Mouse (Mus musculus) layer of hippocampus, adult 18-20 months (tissue): Measurements from ENCODE around the gene Syap1. TPM values are rescaled to one million over a fixed set of nuclear protein-coding genes. Genes with fewer than 3 reads are reported as not detected.
"Not testable (repeated sequence)": the region's sequence is repeated elsewhere in the genome, so short reads cannot be mapped to it uniquely, and the experiment has no call there.

Experiments
- DNase-seq, 2 experiments: peaks; one replicate each; pipeline ENCODE4 v3.0.0; 2022; ENCODE audit warnings: low spot score in 2 of 2
- microRNA-seq, 2 experiments: library from miRNA; unstranded; fragments of <30 nt; microRNA quantifications; one replicate each; pipeline ENCODE4 v1.2.0; 2021
- total RNA-seq, 2 experiments: library from RNA; stranded (reverse); gene quantifications; 2 replicates each; pipeline ENCODE4 v1.2.3; 2021

Syap1 gene
- total RNA-seq, 2 experiments from 2014 or later = 29.3 to 32.7 TPM

DNA sequence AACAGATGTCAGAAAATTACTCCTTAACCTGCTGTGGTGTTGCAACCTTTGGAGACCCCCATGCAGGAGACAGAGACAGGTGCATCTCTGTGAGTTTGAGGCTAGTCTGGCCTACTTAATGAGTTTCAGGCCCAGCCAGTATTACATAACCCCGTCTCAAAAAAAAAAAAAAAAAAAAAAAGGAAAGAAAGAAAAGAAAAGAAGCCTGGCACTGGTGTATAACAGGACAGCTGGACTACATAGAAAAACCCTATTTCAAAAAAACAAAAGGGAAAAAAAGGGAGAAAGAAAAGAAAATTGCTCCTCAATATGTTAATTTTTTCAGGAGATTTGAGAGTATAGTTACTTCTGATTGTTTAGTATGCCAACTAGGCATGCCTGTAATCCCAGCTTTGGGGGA, 57.2 kb downstream of the Syap1 start:
- DNase-seq = no peak

DNA sequence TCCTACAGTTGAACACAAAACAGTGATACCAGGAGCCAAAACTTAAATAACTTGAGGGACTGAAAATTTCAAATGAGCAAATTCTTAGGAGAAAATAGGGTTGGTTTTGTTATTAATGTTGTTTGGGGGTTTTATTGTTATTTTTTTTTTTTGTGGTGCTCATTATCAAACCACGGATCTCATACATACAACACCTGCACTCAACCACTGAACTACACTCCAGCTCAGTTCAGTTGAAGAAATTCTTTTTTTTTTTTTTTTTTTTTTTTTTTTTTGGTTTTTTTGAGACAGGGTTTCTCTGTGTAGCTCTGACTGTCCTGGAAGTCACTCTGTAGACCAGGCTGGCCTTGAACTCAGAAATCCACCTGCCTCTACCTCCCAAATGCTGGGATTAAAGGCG, 57.9 kb downstream of the Syap1 start:
- DNase-seq = not testable (repeated sequence)

DNA sequence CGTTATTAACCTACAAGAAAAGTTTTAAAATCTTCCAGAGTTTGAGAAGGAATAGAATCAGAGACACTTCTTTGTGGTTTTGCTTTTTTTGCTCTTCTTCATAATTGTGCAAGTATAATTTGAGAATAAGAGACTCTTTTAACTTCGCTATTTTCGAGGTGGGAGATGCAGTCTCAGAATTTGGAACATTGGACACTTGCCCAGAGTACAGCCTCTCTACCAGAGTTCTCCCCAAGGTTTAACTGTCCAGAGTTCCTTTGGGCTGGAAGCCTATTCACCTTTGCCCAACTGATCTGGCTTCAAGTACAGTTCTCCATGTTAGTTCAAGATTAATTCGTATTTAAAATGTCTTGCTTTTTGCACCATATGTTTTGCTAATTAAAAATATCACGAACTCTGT, 58.5 kb downstream of the Syap1 start:
- no peak for DNase-seq

DNA sequence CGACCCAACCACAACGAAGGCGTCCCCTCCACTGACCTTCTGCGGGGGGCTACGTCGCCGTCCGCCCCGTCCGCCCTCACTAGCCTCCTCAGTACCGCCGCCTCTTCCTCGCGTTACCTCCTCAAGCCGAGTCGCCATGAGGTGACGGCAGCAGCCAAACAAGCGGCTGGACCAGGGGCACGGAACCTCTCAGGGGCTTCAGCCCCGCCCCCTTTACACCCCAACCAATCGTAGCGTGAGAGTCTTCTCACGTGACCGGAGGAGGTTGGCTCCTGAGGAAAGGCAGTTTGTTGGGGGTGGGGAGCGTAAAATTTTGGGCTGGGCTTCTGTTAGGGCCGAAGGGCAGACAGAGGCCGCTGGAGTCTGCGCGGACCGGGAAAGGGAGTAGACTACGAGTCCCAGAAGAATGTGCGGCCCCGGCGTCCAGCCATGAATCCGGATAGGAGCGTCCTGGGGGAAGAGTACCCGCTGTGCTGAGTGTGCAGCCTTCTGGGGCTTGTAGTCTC, 59.0 kb downstream of the Syap1 start, which contains the start of gene Txlng:
Gene Txlng (minus strand): TSS at position 252 of the 506 bp plus-strand sequence.
- peak; percentile 95 to 97 for DNase-seq

DNA sequence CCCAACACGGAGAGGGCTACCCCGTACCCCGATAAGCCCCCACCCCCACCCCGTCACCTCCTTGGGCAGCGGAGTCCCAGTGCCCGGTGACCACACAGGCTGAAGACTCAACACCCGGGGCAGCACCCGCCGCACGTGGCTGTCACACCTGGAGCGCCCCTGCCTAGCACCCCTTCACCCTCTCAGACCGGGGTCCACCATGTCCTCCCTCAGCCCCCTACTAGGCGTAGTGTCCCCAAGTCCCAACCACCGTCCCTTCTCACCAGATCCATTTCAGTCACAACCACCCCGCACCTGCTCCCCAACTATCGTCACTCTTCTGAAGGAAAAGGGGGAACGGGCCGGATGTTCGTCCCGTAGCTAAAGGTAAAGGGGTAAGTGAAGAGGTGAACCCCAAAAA, 59.5 kb downstream of the Syap1 start:
- no peak for DNase-seq

DNA sequence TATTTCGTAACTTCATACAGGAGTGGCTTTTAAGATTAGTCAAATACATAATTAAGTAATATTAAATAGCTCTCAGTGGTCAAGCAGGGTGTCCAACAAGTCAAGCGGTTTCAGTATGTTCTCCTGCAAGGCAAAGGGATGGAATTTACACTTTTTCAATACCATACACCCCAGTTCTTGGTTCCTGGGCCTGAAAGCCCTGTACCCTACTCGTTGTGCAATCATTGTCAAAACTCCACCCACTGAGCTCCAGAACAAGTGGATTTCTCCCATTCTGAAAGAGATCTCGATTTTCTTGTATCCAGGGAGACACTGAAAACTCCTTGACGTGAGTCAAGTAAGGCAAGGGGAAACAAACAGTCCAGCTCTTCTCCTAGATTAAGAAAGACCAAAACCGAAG, 60.2 kb downstream of the Syap1 start:
- no peak for DNase-seq

Small RNA genes lying within 50 kb of the gene (microRNA-seq; reads per million reads assigned to microRNA genes)
- 0 reads per million in 2 experiments for gene Mir3473a

Other genes with a start within 250 kb of the Syap1 start
- gene Reps2, start 244.8 kb downstream of the Syap1 start, total RNA-seq = 100 to 1,000 TPM; 146 to 153 TPM
- gene Rbbp7, start 128.0 kb downstream of the Syap1 start, total RNA-seq = 100 to 1,000 TPM; 155 to 163 TPM
- 10 to 100 TPM; 20.6 to 21.2 TPM for gene Txlng, start 59.0 kb downstream of the Syap1 start, total RNA-seq
- 10 to 100 TPM; 52.7 to 55.2 TPM for gene Ctps2, start 12.8 kb upstream of the Syap1 start, total RNA-seq
- not detected for gene S100g, start 76.2 kb upstream of the Syap1 start, total RNA-seq